Mouse (Mus musculus) hindbrain, embryonic 16.5 days (tissue): ENCODE measurements around the gene Dnajc27. TPM values are rescaled to one million over a fixed set of nuclear protein-coding genes. Genes with fewer than 3 reads are reported as not detected.

Experiments
- ATAC-seq: fragments of 200-750 bp; cut with Nextera tagmentation; 2 replicates; pipeline ENCODE4 v1.8.0; 2017; ENCODE audit warnings: moderate TSS enrichment, moderate library complexity
- H3K27ac ChIP-seq: fragments of 300-500 bp; sonication (generic); 2 replicates; pipeline ENCODE4 v1.5.1; 2014; ENCODE audit warnings: low read depth, mild to moderate bottlenecking, control low read depth, low read length, moderate library complexity
- H3K27me3 ChIP-seq: fragments of 300-500 bp; sonication (generic); replicated peaks from 2 replicates; pipeline ENCODE4 v1.6.1; 2014; ENCODE audit warnings: low read length; ENCODE audit not compliant: control insufficient read depth, insufficient read depth
- H3K36me3 ChIP-seq: fragments of 300-500 bp; sonication (generic); 2 replicates; pipeline ENCODE4 v1.6.1; 2014; ENCODE audit warnings: mild to moderate bottlenecking, low read length, moderate library complexity, mixed read lengths; ENCODE audit not compliant: control insufficient read depth, insufficient read depth
- H3K4me1 ChIP-seq: fragments of 300-500 bp; sonication (generic); 2 replicates; pipeline ENCODE4 v1.6.1; 2014; ENCODE audit warnings: low read depth, low read length; ENCODE audit not compliant: control insufficient read depth, insufficient read depth
- H3K4me2 ChIP-seq: fragments of 300-500 bp; sonication (generic); 2 replicates; pipeline ENCODE4 v1.6.1; 2014; ENCODE audit warnings: mild to moderate bottlenecking, low read length, control low read depth, moderate library complexity
- H3K4me3 ChIP-seq: fragments of 300-500 bp; sonication (generic); 2 replicates; pipeline ENCODE4 v1.5.1; 2014; ENCODE audit warnings: mild to moderate bottlenecking, low read length, control low read depth, moderate library complexity
- H3K9ac ChIP-seq: fragments of 300-500 bp; sonication (generic); 2 replicates; pipeline ENCODE4 v1.6.1; 2014; ENCODE audit warnings: low read depth, mild to moderate bottlenecking, control low read depth, low read length, moderate library complexity
- H3K9me3 ChIP-seq: fragments of 300-500 bp; sonication (generic); 2 replicates; pipeline ENCODE4 v1.6.1; 2014; ENCODE audit warnings: mild to moderate bottlenecking, low read length, moderate library complexity; ENCODE audit not compliant: control insufficient read depth
- WGBS: fragments of 180-500 bp; shearing (Covaris S2); extraction: QIAGEN DNeasy Blood & Tissue Kit; methylation state at CpG from one replicate; pipeline ENCODE4 v1.1.7; 2014; 5-methylcytosine and 5-hydroxymethylcytosine counted together
- polyA plus RNA-seq: library from polyadenylated mRNA; unstranded; fragments of >200 nt; fragmentation: Nextera tagmentation; extraction: Ambion mirVana; gene quantifications from 2 replicates; pipeline ENCODE4 v1.2.1, GENCODE M21; 2015

The Dnajc27 gene
- polyA plus RNA-seq, 1 experiment from 2014 or later: 24.3 TPM

DNA sequence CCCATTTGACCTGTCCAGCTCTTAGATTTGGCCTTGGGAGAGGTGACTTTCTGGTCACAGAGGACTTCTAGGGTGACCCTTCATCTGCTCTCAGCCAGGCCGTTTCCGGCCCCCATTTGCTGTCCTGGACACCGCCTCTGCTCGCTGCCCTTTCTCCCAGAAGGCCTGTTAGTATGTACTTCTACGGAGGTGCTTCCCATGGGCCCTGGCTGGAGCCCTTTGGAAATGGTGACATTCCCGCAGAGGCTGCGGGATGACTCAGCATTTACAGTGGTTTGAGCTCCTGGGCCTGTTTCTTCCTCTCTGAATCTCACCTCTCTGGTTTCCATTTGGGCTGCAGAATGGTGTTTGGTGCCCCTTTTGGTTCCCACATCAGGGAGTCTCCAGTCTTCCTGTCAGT is 45.0 kb downstream of the Dnajc27 start:
- Histone ChIP-seq H3K4me1 (no peaks in the 10 kb centered on the region), H3K9me3 (no peaks in the 10 kb centered on the region), H3K4me3 (no peak overlapping the region), H3K4me2 (no peak overlapping the region), H3K27ac (no peak overlapping the region), H3K9ac (no peak overlapping the region), H3K27me3 (no peaks in the 10 kb centered on the region), H3K36me3 (no peaks in the 10 kb centered on the region)
- ATAC-seq: no peak
- 87% methylated on average over 7 of the region's 7 CpGs for WGBS

DNA sequence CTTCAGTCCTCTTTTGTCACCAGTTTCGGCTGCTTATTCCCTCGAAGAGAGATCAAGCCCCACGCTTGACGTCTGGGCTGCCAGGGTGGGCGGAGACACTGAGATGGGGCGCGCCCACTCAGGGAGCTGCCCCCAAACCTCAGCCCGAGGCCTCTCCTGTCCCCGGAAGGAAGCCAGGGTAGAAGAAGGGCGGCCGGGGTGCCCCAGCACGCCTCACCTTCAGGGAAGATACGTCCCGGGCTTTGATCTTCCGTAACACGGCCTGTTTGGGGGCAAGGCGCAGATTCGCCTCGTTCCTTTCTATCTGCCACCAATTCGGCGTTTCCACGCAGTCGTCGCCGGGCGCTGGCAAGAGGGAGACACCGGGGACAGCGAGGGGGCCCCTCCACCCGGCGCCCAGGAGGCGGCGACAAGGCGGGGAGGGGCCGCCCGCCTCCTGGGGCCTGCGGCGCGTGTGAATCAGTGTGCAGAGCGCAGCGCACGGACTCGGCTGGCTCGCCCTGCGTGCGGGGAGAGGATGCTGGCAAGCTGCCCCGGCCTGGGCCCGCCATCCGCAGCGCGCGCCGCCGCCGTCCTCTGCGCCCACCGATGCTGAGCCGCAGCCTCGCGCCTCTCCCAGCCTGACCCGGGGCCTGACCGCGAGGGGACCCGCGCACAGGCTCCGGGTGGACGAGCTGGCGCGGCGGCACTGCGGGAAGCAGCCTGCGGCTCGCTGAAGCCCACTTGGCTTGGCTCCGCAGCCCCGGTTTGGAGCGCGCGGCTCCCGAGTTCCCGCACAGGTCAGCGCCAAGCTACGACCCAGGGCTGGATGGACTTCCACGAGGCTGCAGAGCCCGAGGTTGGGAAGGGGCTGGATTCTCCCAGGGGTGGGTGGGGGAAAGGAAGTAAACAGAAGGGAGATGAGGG is 50.8 kb downstream of the Dnajc27 start, which contains the start of gene Adcy3:
Gene Adcy3 (plus strand): TSS at position 163 of the 906 bp plus-strand sequence.
- H3K9ac ChIP-seq: peak within 1 kb of the TSS; percentile 84
- no peaks in the 10 kb centered on the region for H3K27me3 ChIP-seq
- peak; percentile 91 for ATAC-seq
- H3K36me3 ChIP-seq: no peaks in the 10 kb centered on the region
- peak within 1 kb of the TSS; percentile 72 for H3K4me2 ChIP-seq
- H3K9me3 ChIP-seq: no peaks in the 10 kb centered on the region
- WGBS: under 1% methylated on average over 67 of the region's 83 CpGs
- H3K27ac ChIP-seq: peak within 1 kb of the TSS; percentile 72
- H3K4me3 ChIP-seq: peak within 1 kb of the TSS; percentile 66
- peaks cover 26% of the 10 kb centered on the region for H3K4me1 ChIP-seq

DNA sequence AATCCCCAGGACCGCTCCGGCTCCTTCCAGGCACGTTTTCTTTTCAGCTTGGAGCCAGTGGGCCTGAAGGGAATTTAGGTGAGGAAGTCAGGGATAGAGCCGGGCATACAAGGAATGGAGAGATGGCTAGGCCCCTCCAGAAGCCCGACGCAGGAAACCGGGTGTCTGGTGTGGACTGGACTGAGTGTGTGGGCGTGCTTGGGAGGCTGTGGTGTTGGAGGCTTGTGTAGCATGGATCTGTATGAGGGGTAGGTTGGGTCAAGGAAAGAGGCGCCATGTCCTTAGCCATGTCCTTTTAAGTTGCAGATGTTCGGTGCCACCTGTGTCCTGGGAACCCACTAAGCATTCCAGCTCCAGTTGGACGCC is 51.4 kb downstream of the Dnajc27 start:
- WGBS: 30% methylated on average over 11 of the region's 11 CpGs

DNA sequence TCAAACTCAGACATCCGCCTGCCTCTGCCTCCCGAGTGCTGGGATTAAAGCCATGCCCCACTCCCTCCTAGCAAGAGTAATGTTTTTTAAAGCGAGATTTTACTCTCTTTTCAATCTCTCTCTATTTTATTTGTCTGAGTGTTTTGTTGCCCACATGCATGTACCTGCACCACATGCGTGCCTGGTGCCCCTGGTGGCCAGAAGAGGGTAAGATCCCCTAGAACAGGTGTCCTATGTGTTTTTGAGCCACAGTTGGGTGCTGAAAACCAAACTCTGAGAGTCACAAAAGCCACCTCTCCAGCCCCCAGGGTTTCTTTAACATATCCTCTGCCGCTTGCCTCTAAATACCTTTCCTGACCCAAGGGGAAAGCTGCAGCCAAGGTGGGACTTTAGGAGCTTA is 60.8 kb downstream of the Dnajc27 start:
- H3K4me2 ChIP-seq: no peak overlapping the region
- no peak overlapping the region for H3K27ac ChIP-seq
- H3K4me3 ChIP-seq: no peak overlapping the region
- H3K9me3 ChIP-seq: no peaks in the 10 kb centered on the region
- H3K4me1 ChIP-seq: peaks cover 2% of the 10 kb centered on the region
- WGBS: 89% methylated on average over 5 of the region's 5 CpGs
- no peaks in the 10 kb centered on the region for H3K27me3 ChIP-seq
- ATAC-seq: no peak
- H3K36me3 ChIP-seq: peaks cover 5% of the 10 kb centered on the region
- H3K9ac ChIP-seq: no peak overlapping the region

More for the DNA sequence above, 51.4 kb downstream of the Dnajc27 start:
- no peaks in the 10 kb centered on the region for H3K27me3 ChIP-seq
- H3K36me3 ChIP-seq: peaks cover 3% of the 10 kb centered on the region; the same call in 1 of the 2 replicates
- peaks cover 26% of the 10 kb centered on the region for H3K4me1 ChIP-seq
- no peaks in the 10 kb centered on the region for H3K9me3 ChIP-seq
- H3K9ac ChIP-seq: peak overlapping the region; percentile 84
- H3K4me2 ChIP-seq: peak overlapping the region; percentile 72
- ATAC-seq: peak; percentile 21; the same call in 1 of the 2 replicates
- peak overlapping the region; percentile 66 for H3K4me3 ChIP-seq
- peak overlapping the region; percentile 72 for H3K27ac ChIP-seq

DNA sequence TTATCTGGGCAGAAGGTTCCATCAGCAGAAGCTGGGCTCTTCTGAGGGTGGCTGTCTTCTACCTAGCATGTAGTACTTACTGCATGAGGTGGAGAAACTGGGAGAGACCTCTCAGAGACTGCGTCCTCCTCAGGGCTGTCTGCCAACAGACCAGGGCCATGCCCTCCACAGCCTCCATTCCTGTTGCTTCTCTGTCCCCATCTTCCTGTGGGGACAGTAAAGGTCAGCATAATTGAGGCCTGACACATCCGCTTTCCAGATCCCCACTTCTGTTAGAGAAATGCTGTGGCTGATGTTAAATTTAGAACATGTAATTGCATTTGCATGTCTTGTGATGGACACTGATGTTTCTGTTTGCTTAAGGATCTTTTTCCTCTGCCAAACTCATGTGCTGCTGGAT is 68.6 kb downstream of the Dnajc27 start:
- H3K36me3 ChIP-seq: no peaks in the 10 kb centered on the region
- WGBS: 89% methylated on average over 2 of the region's 2 CpGs
- H3K4me3 ChIP-seq: no peak overlapping the region
- no peaks in the 10 kb centered on the region for H3K4me1 ChIP-seq
- H3K9me3 ChIP-seq: no peaks in the 10 kb centered on the region
- ATAC-seq: no peak
- H3K27ac ChIP-seq: no peak overlapping the region
- no peak overlapping the region for H3K4me2 ChIP-seq
- H3K27me3 ChIP-seq: no peaks in the 10 kb centered on the region
- H3K9ac ChIP-seq: no peak overlapping the region; the same call in 1 of the 2 replicates

DNA sequence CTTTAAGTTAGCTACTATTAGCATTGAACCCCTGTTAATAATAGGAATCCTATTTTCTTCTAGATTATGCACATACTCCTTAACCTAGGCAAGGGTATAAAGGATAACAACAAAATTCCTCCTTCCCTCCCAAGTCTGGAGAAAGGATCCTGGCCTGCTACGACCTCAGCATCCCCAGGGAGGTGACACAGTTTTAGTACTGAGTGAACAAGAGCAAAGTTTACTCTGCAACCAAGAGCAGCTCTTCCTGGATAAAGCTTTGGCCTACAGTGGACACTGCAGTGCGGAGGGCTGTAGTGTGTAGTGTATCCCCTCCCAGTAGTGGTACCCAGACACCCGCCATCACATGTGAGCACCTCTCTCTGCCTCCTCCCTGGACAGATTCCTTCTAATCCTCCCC is 69.6 kb downstream of the Dnajc27 start:
- Histone ChIP-seq H3K9me3 (no peaks in the 10 kb centered on the region), H3K4me3 (no peak overlapping the region), H3K4me1 (no peaks in the 10 kb centered on the region), H3K9ac (no peak overlapping the region), H3K36me3 (no peaks in the 10 kb centered on the region), H3K27ac (no peak overlapping the region), H3K27me3 (no peaks in the 10 kb centered on the region), H3K4me2 (no peak overlapping the region)
- no peak for ATAC-seq
- 88% methylated on average over 3 of the region's 3 CpGs for WGBS

DNA sequence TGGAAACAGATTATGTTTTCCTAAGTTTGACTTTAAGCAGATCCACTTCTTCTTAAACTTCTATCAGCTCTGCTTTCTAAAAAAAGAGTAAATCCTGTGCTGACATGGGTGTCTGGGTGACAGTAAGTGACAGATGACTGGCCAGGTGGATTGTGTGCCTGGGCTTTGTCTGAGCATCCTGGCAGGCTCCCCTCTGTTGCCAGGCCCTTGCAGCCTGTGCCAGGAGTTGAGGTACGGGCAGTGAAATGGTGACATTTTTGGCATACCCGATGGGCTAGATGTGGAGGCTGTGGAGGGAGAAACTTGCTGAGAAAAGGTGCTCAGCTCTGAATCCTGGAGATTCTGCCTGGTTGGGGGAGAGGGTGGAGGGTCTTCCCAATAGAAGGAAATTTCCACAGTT is 75.1 kb downstream of the Dnajc27 start:
- Histone ChIP-seq H3K27me3 (no peaks in the 10 kb centered on the region), H3K4me1 (no peaks in the 10 kb centered on the region), H3K4me2 (no peak overlapping the region), H3K4me3 (no peak overlapping the region), H3K9ac (no peak overlapping the region), H3K36me3 (no peaks in the 10 kb centered on the region), H3K27ac (no peak overlapping the region), H3K9me3 (no peaks in the 10 kb centered on the region)
- ATAC-seq: no peak
- 69% methylated on average over 2 of the region's 2 CpGs for WGBS

DNA sequence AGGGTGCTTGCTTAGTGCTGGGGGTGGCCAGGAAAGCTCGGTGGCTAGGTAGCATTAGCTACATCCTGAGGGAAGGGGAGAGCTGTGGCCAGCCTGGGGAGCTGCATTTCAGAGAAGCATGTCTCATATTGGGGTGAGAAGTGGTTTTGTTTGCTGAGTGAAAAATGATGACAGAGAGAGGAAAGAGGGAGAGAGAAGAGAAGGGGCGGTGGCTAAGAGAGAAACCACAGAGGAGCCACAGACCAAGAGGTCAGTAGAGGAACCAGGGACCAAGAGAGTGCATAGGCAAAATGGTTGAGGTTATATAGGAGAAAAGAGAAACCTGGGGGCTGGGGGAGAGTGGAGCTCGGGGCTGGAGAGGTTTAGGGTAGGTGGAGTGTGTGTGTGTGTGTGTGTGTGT is 75.8 kb downstream of the Dnajc27 start:
- H3K4me3 ChIP-seq: no peak overlapping the region
- no peaks in the 10 kb centered on the region for H3K9me3 ChIP-seq
- no peak for ATAC-seq
- H3K27me3 ChIP-seq: no peaks in the 10 kb centered on the region
- H3K4me1 ChIP-seq: no peaks in the 10 kb centered on the region
- H3K9ac ChIP-seq: no peak overlapping the region
- 90% methylated on average over 3 of the region's 3 CpGs for WGBS
- H3K4me2 ChIP-seq: no peak overlapping the region
- H3K36me3 ChIP-seq: no peaks in the 10 kb centered on the region
- H3K27ac ChIP-seq: no peak overlapping the region

DNA sequence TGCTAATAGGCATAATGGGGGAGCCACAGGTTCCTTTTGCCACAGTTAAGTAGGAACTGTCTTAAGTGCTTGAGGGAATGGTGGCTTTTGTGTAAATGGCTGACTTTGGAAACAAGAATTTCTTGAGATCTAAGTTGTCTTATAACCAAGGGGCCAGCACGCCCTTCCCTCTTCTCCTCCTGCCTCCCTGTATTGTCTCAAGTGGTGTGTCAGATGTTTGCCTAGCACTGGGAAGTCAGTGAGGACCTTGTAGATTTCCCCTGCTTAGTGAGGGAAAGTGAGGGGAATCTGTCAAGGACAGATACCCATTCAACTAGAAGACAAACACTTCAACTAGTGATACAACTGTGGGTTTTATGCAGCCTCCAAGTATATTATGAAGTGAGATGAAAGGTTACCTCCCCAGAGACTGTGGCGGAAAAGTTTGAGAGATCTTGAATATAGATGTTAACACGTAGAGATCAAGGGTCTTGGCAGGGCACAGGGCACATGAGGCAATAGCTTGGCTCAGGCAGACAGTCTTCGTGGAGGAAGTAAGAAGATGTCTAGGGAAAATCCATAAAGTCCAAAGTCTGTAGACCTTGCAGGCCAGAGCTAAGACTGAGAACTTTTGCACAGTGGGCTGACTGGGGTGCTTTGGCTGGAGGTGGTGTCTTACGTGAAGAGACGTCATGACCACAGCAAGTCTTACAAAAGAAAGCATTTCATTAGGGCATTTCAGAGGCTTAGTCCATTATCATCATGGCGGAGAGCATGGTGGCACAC is 76.7 kb downstream of the Dnajc27 start:
- H3K4me2 ChIP-seq: no peak overlapping the region
- H3K27ac ChIP-seq: no peak overlapping the region
- H3K4me3 ChIP-seq: no peak overlapping the region
- H3K4me1 ChIP-seq: no peaks in the 10 kb centered on the region
- ATAC-seq: no peak
- WGBS: 92% methylated on average over 7 of the region's 7 CpGs
- no peaks in the 10 kb centered on the region for H3K9me3 ChIP-seq
- no peak overlapping the region for H3K9ac ChIP-seq
- no peaks in the 10 kb centered on the region for H3K27me3 ChIP-seq
- no peaks in the 10 kb centered on the region for H3K36me3 ChIP-seq
